Mouse (Mus musculus) liver, adult 2 months (tissue): ENCODE measurements at regions not wholly inside any gene's neighbourhood (a gene's known extent, or its start where the extent isn't known, plus 50 kb on each side); places are given as distances from the start of the nearest gene placed in this dataset.

ENCODE experiments used
- CTCF ChIP-seq: fragments of 200-500 bp; IDR thresholded peaks from 2 replicates; pipeline ENCODE4 v1.5.1; 2011; ENCODE audit warnings: low read depth, low read length, control low read depth
- POLR2A ChIP-seq: fragments of 200-500 bp; IDR thresholded peaks from 2 replicates; pipeline ENCODE4 v1.6.1; 2011; ENCODE audit warnings: low read length, control low read depth; ENCODE audit not compliant: insufficient read depth; ENCODE audit errors: extremely low read depth

DNA sequence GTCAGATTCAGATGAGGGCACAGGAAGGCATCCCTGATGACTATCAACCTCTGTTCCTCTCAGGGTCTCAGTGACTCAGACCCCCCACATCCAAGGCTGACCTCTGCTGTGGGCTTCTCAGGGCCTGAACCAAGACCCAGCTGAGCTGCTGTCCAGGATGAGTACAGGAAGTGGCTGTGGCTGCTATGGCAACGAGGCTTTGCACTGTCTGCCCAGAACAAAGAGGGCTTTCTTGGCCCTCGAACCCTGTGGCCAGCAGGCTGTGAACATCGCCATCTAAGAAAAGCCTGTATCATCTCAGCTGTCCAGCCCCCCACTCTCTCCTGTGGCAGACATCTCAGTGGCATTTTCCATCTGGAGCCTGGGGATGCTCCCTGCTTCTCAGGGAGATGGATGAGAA, 159.5 kb downstream of the 3100002H09Rik start:
- TF ChIP-seq CTCF (no peak), POLR2A (no peak)
